Mouse (Mus musculus) CH12.LX (cell line): ENCODE results near the gene Tctn3.

ENCODE experiments used
- CTCF ChIP-seq, 2 experiments: IDR thresholded peaks in 1 of 2; conservative IDR thresholded peaks in 1 of 2; 2 replicates each; pipeline ENCODE4 v1.5.1; 2011 to 2012; ENCODE audit warnings: low read depth in 2 of 2, low read length in 2 of 2, improper control_type of control experiment in 1 of 2, inconsistent platforms in 1 of 2, mild to moderate bottlenecking in 1 of 2, moderate library complexity in 1 of 2
- EP300 ChIP-seq: IDR thresholded peaks from 2 replicates; pipeline ENCODE4 v1.6.1; 2011; ENCODE audit warnings: low read length, improper control_type of control experiment
- IRF4 ChIP-seq: IDR thresholded peaks from 2 replicates; pipeline ENCODE4 v1.6.1; 2014; ENCODE audit warnings: low read depth, mild to moderate bottlenecking, inconsistent platforms, low read length, improper control_type of control experiment
- NRF1 ChIP-seq: IDR thresholded peaks from 2 replicates; pipeline ENCODE4 v1.6.1; 2014; ENCODE audit warnings: low read depth, mild to moderate bottlenecking, inconsistent platforms, low read length, improper control_type of control experiment, moderate library complexity
- POLR2A ChIP-seq: IDR thresholded peaks from 2 replicates; pipeline ENCODE4 v1.6.1; 2011; ENCODE audit warnings: low read depth, mild to moderate bottlenecking, improper control_type of control experiment, low read length
- TBP ChIP-seq: conservative IDR thresholded peaks from 2 replicates; pipeline ENCODE4 v1.6.1; 2011; ENCODE audit warnings: low read depth, low read length, improper control_type of control experiment
- UBTF ChIP-seq: IDR thresholded peaks from 2 replicates; pipeline ENCODE4 v1.6.1; 2012; ENCODE audit warnings: low read depth, mild to moderate bottlenecking, inconsistent platforms, low read length, improper control_type of control experiment, moderate library complexity
- USF2 ChIP-seq: conservative IDR thresholded peaks from 2 replicates; pipeline ENCODE4 v1.6.1; 2011; ENCODE audit warnings: low read depth, low read length, improper control_type of control experiment

DNA sequence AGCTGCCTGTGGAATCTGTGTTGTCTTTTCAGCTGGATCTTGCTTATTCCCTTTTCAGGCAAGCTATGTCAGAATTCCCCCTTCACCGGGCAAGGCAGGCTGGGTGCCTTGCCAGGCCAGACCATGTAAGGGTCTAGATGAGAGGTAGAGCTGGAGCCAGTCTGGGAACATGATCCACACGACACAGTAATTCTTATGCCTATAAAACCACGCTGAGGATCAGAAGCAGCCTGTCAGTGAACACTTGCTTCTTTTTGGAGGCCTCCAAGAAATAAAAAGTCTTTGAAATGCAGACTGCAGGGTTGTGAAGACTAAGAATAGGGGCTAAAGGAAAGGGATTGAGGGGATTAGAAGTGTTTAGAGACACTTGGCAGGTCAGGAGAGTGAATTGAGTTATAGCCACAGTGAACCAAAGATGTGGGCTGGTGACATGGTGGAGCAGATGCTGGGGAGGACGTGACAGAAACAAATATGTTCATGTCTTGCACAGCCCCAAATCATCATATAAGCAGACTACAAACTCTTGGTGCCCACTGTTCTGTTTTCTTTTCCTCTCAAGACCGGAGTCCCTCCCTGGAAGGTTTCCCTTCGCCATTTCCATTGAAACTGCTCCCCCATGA is 62.4 kb downstream of the Tctn3 start:
- TF ChIP-seq TBP (no peak), CTCF (conservative IDR thresholded peaks at IDR 0.05 in 1 of 2, IDR thresholded peaks at IDR 0.05 in 1 of 2; ENCODE audit: low read depth in 2 of 2, low read length in 2 of 2) (no peak), EP300 (no peak), UBTF (no peak), USF2 (no peak), NRF1 (no peak), POLR2A (no peak), IRF4 (no peak)
